Mouse (Mus musculus) layer of hippocampus, adult 18-20 months (tissue): ENCODE measurements around the gene Tyw1. TPM values are rescaled to one million over a fixed set of nuclear protein-coding genes. Genes with fewer than 3 reads are reported as not detected.
"Not testable (repeated sequence)": the region's sequence is repeated elsewhere in the genome, so short reads cannot be mapped to it uniquely, and the experiment has no call there.

Experiments
- DNase-seq, 2 experiments: peaks; one replicate each; pipeline ENCODE4 v3.0.0; 2022; ENCODE audit warnings: low spot score in 2 of 2
- long read RNA-seq: library from polyadenylated mRNA; stranded (forward); transcript quantifications from one replicate; pipeline ENCODE4 v2.0.0, GENCODE M21; 2021
- total RNA-seq, 2 experiments: library from RNA; stranded (reverse); gene quantifications; 2 replicates each; pipeline ENCODE4 v1.2.3; 2021

Gene Tyw1
- 10 to 100 TPM; 16.1 to 16.6 TPM for total RNA-seq
- long read RNA-seq, transcript Tyw1-201 (16 exons, 3,044 nt) = major isoform, 20 of 32 reads
- long read RNA-seq, partial matches to known transcripts = 3 of 32 reads
- long read RNA-seq, other reads (novel, unspliced or antisense) = 9 of 32 reads

DNA sequence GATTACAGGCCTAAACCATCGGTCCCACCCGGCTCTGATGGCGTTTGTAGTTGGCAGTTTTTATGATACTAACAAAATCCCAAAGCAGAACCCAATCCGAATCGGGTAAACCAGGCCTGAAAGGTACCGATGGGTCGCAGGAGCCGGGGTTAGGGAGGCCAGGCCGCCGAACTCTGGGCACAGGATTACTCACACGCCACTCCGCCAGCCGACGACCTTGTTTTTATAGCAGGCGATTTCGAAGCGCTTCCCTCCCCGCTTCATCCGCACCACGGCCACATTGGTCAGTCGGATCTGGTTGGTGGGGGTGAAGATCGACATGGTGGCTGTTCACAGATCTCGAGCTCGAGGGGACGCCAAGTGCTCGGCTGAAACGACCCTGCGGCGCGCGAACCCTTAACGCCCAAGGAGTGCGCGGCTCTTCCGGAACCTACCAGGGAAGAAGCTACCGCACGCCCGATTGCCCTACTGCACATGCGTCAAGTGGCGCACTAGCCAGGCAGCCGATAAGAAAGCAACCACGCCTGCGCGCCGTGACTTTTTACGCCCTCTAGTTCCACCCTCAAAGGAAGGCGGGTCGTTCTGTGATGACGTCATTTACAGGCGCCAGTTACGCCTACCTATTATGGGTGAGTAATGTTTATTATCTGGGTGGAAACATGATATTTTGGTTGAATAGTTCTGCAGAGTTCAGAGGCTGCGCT, at the start of gene Tyw1, which contains the start of gene Sbds:
TSS of gene Tyw1 (plus strand) at position 603 of the 704 bp plus-strand sequence.
TSS of gene Sbds (minus strand) at position 514 of the 704 bp plus-strand sequence.
- peak; percentile 97 to 99 for DNase-seq

DNA sequence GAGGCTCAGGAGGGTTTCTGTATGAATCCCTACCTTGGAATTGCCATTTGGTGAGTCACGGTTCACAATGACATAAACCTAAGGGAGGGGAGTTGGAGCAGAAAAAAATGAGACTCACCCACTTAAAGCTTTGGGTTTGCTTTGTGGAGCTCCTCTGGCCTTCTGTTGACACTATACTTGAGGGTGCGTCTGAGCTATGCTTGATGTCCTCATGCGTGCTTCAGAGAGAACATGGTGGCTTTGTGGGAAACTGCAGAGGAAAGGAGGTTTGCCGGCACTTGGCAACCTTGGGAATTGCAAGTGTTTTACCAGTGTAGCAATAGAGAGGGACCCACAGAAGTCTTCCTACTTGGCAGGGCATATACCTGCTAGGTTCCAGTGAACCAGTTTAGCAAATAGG, 48.1 kb upstream of the Tyw1 start:
- no peak for DNase-seq

GRCm38 (mm10) chr5:130212956-130213355, 42.5 kb upstream of the Tyw1 start:
- DNase-seq = no peak

DNA sequence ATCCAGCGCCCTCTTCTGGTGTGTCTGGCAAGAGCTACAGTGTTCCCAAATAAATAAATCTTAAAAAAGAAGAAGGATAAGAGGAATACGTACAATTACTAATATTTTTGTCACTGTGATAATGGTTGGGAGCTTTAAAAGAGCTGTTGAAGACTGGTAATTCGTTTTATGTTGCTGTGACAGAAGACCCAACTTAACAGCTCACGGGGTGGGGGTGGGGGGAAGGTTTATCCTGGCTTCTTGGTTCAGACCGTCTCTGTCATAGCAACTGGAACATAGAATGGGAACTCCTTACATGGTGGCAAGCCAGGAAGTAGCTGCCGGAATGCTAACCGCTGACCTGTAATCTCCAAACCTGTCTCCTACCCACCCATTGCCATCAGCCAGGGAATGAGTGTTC, 38.6 kb upstream of the Tyw1 start, which contains the start of gene Tmem248:
TSS of gene Tmem248 (plus strand) at position 301 of the 400 bp plus-strand sequence.
- no peak for DNase-seq

DNA sequence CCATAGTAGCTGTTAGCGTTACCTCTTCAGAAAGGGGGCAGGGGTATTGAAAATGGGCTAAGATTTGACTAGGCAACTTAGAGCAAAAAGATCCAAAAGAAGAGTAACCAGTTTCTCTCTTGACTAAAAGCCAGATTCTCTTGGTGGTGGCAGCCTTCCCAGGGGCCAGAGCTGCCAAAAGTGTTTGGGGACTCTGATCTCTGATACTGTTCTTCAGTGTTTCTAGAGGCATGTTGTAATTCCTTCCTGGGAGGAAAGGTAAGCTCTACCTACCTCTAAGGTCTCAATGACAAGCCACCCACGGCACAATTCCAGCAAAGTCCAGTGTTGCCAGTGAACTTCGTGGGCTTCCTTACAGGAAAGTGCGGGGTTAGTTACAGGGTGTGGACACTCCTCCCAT, 38.0 kb upstream of the Tyw1 start:
- no peak for DNase-seq

- no peak for DNase-seq
Measured at GRCm38 (mm10) chr5:130218336-130218735, 37.1 kb upstream of the Tyw1 start.

DNA sequence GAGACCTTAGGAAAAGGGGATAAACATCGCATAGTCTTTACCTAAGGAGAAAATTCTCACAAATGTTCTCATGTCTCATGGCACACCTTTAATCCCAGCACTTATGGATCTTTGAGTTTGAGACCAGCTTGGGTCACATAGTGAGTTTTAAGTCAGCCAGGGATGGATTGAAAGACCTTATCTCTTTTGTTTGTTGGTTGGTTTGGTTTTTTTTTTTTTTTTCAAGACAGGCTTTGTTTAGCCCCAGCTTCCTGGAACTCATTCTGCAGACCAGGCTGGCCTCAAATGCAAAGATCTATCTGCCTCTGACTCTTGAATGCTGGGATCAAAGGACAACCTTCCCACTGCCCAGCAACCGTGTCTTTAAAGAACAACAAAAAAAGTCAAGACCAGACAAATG, 34.1 kb upstream of the Tyw1 start:
- no peak for DNase-seq

DNA sequence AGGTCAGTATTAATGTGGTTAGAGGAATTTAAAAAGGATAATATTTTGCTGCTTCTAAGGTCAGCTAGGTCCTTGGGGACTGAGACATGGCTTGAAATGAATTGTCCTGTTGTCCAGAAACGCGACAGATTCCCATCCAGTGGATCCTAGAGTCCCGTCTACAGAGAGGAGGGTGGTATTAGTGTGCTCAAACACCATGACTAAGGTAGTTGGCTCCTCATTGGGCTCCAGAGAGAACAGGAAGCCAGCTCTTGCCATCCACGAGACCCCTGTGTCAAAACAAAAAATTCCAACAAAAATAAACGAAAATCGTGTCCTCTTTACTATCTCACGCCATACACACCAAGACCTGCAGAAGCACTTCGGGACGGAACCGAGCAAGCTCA, 33.7 kb upstream of the Tyw1 start:
- no peak for DNase-seq

- peak; percentile 91 to 95 for DNase-seq
Measured at GRCm38 (mm10) chr5:130222146-130223004, 33.0 kb upstream of the Tyw1 start.

DNA sequence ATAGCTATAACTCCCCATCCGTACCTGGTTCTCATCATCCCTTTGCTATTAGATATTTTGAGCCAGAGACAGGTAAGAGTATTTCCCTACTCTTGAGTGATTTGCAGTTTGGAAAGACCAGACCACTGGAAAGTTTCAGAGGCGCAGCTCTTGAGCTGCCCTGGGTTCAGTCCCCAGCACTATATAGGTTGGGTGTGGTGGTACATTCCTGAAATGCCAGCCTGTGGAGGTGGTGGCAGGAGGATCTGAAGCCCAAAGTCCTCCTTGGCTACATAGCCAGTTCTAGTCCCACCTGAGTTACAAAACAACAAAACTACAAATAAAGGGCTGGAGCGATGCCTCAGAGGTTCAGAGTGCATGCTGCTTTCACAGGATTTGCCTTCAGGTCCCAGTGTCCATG, 28.6 kb upstream of the Tyw1 start:
- no peak for DNase-seq

GRCm38 (mm10) chr5:130228120-130228519, 27.3 kb upstream of the Tyw1 start:
- DNase-seq = no peak

GRCm38 (mm10) chr5:130236302-130236701, 19.1 kb upstream of the Tyw1 start:
- DNase-seq = no peak

GRCm38 (mm10) chr5:130239236-130239635, 16.2 kb upstream of the Tyw1 start:
- DNase-seq = no peak

GRCm38 (mm10) chr5:130239856-130240255, 15.6 kb upstream of the Tyw1 start:
- no peak for DNase-seq

GRCm38 (mm10) chr5:130241426-130241825, 14.0 kb upstream of the Tyw1 start:
- no peak for DNase-seq

DNA sequence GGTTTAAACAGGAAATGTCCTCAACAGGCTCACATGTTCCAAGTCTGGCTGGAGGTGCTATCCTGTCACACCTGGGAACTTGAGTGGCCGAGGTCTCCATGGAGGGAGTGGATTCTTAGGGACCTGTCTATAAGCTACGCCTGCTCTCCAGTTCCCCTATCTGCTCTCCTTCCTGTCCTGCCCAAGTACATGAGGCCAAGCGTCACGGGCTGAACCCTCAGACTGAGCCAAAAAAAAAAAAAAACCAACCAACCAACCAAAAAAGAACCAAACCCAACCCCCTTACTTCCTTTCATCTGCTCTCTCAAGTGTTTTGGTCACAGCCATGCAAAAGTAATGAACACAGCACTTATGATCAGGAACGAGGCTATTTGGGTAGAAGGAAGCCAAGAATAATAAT, 7.6 kb upstream of the Tyw1 start:
- no peak for DNase-seq

GRCm38 (mm10) chr5:130254164-130255016, 1.0 kb upstream of the Tyw1 start:
- DNase-seq = peak in 1 of 2 experiments; percentile 37

DNA sequence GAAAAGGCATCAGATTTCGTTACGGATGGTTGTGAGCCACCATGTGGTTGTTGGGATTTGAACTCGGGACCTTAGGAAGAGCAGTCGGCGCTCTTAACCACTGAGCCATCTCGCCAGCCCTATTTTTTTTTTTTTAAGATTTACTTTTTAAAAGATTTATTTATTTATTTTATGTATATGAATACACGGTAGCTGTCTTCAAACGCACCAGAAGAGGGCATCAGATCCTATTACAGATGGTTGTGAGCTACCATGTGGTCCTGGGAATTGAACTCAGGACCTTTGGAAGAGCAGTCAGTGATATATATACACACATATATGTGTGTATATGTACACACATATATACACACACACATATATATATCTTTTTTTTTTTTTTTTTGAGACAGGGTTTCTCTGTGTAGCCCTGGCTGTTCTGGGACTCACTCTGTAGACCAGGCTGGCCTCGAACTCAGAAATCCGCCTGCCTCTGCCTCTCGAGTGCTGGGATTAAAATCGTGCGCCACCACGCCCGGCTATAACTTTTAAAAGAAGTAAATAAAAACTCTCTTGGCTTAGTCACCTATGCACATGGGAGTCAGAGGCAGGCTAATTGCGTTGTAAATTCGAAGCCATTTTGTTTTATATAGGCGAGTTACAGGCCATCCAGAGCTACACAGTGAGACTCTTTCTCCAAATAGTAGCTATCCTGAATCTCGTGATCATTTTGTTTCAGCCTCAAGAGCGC, 543 bp downstream of the Tyw1 start:
- DNase-seq = not testable (repeated sequence)

GRCm38 (mm10) chr5:130256678-130257271, 1.4 kb downstream of the Tyw1 start:
- DNase-seq = peak; percentile 91 to 95

DNA sequence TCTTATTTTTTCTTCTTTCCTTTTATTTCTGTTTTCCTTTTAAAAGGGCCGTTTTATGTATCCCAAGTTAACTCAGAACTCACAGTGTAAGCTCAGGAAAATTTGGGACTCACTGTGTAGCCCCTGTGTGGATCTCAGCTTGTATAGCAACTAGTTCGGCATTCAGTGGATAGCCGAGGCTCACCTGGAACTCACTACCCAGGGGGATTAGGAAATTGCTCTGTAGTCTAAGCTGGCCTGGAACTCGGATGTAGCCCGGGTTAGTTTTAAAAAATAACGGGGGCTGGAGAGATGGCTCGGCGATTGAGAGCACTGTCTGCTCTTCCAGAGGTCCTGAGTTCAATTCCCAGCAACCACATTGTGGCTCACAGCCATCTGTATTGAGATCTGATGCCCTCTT, 1.9 kb downstream of the Tyw1 start:
- no peak for DNase-seq
